Mouse (Mus musculus) heart, adult 11 months (tissue): Measurements from ENCODE around the gene Tbcb.
"Not testable (repeated sequence)": the region's sequence is repeated elsewhere in the genome, so short reads cannot be mapped to it uniquely, and the experiment has no call there.

ENCODE experiments used
- DNase-seq: peaks from one replicate; pipeline ENCODE4 v3.0.0; 2022

The Tbcb gene

GRCm38 (mm10) chr7:30221433-30221832 lies 10.6 kb downstream of the Tbcb start:
- DNase-seq: no peak

- peak; percentile 72 for DNase-seq
These were observed 12.1 kb downstream of the Tbcb start for GRCm38 (mm10) chr7:30220008-30220356.

DNA sequence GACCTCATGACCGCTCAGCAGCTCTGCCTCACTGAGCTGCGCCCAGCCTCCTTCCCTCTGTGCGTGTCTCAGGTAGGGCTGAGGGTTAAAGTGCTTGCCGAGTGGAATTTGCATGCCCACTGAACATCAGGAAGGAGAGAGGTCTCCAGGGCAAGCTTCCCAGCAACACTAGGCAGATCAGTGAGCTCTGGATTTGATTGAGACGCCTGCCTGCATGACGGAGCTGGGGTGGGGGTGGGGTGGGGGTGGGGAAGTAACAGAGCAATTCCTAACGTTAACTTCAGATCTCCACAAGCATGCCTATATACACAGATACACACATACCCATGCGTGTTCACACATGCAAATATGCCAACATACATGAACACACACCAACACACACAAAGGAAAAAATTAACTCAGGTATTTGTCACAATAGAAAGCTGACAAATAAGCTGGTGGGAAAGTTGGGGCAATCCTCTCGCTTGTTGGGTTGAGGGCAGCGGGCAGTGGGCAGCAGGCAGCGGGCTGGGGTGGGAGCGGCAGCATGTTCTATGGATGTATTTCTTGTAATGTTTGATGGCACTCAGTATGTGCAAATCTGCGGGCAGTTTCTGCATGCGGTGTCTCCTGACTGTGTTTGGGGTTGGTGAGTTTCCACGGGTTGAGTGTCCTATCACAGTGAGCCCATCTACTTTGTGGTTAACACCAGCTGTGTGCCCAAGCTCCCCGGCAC lies 12.6 kb downstream of the Tbcb start:
- peak; percentile 93 for DNase-seq

DNA sequence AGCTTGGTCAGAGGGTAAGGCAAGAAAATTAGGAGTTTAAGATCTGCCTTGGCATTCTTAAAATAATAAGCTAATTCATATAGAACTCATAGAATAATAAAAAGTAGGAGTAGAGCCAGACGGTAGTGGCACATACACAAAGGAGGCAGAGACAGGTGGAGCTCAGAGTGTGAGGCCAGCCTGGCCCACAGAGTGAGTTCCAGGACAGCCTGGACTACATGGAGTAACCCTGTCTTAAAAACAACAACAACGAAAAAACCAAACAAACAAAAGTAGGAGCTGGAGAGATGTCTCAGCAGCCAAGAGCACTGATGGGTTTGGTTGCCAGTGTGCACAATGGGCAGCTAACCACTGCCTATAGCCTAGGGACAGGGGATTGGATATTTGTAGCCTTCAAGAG lies 14.8 kb downstream of the Tbcb start:
- peak; percentile 86 for DNase-seq

DNA sequence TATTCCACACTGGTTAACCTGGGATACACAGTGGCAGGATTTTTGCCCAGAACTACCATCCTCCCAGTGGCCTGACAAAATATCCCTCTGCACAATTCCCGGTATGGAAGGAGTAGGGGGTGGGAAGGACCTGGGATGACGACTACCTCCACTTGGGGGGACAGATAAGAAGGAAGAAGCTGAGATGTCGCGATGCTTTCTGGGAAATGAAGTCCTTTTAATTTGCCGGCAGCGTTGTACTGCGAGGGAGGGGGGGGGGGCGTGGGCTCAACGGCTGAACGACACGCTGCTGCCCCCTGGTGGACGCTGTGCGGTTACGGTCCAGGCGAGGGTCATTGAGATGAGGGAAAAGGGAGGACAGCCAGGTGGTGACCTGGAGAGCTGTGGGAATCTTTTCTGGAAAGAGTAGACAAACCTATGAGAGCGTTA lies 15.3 kb downstream of the Tbcb start:
- peak; percentile 97 for DNase-seq

DNA sequence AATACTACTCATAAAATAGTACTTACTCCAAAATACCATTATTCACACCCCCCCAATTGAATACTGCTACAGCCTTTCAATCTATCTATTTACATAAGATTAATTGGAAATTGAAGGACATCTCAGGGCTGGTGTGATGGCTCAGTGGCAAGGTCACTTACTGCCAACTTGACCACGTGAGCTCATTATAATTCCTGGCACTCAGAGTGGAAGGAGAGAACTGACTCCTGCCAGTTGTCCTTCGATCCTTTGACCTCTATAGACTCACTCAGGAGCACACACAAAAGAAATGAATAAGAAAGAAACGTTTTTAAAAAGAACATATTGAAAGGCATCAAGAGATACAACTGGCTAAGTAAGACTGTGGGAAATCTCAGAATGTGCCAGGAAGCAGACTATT lies 16.2 kb downstream of the Tbcb start:
- no peak for DNase-seq

GRCm38 (mm10) chr7:30213881-30214280 lies 18.2 kb downstream of the Tbcb start:
- DNase-seq: no peak

- no peak for DNase-seq
These were observed 21.0 kb downstream of the Tbcb start for GRCm38 (mm10) chr7:30211025-30211424.

DNA sequence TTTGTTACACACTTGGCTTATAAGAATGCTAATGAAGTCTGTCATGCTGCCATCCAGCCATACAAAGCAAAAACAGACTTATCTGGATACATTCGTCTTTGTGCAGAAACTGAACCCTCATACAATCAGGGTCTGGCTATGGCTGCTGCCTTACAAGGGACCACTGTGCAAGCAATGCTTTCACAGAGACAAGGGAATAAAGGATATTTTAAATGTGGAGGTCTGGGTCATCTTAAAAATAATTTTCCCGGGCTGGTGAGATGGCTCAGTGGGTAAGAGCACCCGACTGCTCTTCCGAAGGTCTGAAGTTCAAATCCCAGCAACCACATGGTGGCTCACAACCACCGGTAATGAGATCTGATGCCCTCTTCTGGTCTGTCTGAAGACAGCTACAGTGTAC lies 25.7 kb downstream of the Tbcb start:
- DNase-seq: not testable (repeated sequence)

DNA sequence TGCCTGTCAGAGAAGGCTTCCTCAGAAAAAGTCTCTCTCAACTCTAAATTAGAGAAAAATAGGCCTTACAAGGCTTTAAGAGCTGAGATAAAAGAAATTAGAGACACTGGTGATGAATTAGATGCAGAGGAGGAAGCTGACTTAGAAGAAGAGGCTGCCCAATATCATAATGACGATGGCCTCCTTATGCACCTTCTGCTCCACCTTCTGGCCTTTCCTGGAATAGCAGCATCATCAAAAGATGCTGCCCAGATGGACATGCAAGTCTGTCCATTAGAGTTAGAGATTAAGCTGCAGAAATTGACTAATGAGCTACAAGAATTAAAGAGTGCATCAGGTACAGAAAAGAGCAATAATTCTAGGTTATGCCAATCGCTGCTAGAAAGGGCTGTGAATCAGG lies 26.7 kb downstream of the Tbcb start:
- DNase-seq: no peak

DNA sequence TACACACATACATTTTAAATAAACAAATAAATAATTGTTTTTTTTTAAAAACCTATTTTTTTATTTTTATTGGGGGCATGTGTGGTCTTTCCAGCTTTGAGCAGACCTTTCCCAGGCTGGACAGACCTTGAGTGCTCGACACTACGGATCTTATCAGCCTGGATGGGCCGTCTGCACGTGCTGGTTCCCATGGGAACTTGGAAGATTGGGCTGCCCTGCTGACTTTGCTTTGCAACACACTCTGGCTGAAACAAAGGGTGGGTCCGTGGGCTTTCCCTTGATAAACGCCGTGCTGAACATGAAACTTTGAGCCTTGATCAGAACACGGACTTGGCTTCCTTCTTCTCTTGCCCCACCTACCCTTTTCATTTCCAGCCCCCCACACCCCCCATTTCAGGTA lies 27.7 kb downstream of the Tbcb start:
- DNase-seq: peak; percentile 92

GRCm38 (mm10) chr7:30202895-30203690 lies 29.0 kb downstream of the Tbcb start:
- DNase-seq: peak; percentile 98

GRCm38 (mm10) chr7:30200661-30201060 lies 31.4 kb downstream of the Tbcb start:
- DNase-seq: peak; percentile 74

DNA sequence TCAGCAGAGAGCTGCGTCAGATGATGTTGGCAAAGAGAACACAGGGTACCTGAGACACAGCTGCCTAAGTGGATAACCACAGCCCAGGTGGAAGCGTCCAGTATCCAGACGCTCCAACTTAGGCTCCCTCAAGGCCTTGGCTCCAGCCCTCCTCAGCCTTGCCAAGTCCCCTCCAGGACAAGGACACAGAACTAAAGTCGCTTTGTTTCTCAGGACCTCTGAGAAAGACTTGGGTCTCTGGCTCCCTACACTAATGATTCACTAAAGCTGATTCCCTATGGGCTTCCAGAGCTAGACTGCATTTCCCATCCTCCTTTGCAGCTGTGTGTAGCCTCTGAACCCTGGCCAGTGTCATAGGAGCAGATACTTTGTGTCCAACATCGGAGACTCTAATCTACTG lies 31.9 kb downstream of the Tbcb start:
- DNase-seq: peak; percentile 89

GRCm38 (mm10) chr7:30199498-30200139 lies 32.5 kb downstream of the Tbcb start:
- DNase-seq: peak; percentile 87

DNA sequence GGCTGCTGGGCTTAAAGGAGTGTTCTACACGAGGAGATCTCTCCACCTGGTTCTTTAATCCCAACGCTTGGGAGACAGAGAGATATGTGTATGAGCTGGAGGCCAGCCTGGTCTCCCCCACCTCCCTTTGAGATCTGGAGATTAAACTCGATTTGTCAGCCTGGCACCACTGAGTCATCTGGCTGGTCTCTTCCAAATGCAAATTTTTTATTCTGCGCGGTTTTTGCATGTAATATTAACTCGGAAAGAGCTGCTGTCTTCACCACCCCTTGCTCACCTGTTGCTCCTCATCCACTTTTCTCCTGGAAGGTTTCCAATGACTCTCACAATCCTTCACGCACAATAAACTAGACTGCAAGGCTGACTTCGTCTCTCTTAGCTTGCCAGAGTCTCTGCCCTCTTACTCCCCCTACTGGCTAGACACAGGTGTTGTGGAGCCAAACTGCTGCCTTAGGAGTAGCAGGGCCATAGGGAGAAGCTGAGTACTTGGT lies 33.5 kb downstream of the Tbcb start, which contains the start of gene Capns1:
Gene Capns1 (minus strand): TSS at position 331 of the 491 bp plus-strand sequence.
- DNase-seq: no peak

DNA sequence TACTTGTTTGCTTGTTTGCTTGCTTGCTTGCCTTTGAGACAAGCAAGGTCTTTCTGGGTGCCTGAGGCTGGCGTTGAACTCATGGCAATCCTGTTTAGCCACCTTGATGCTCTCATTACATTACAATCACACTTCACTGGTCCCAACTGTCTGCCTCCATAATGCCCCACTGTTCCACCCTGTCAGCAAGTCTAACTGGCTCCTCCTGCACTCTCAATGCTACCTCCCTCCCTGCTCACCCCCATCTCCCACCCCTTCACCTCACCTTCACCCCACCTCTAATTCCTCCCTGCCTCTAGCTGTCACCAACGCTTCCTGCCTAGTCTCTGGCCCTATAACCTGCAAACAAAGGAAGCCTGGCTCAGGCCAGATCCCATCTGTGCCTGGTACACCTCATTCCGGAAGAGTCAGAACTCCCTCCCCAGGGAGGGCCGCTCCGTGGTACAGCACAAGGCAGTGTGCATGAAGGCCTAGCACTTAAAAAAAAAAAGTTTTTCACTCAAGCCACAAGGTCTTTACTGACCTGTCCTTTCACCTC lies 34.4 kb downstream of the Tbcb start:
- no peak for DNase-seq

DNA sequence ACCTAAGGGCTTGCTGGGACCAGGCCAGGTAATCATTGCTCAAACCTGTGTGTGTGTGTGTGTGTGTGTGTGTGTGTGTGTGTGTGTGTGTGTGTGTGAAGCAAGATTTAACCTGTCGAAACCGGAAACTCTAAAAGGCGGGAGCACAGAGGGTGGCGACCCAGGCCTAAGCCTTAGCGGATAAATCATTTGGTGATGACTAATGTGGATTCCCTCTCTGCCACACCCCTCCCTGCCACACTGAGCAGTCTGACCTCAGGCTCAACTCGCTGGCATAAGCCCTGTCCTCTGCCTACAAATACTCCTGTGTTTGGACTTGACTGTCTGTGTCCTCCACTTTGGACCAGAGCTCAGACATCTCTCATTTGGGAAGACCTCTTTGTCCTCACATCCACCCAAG lies 35.9 kb downstream of the Tbcb start:
- peak; percentile 84 for DNase-seq

- DNase-seq: peak; percentile 93
These were observed 36.6 kb downstream of the Tbcb start for GRCm38 (mm10) chr7:30195461-30195860.

DNA sequence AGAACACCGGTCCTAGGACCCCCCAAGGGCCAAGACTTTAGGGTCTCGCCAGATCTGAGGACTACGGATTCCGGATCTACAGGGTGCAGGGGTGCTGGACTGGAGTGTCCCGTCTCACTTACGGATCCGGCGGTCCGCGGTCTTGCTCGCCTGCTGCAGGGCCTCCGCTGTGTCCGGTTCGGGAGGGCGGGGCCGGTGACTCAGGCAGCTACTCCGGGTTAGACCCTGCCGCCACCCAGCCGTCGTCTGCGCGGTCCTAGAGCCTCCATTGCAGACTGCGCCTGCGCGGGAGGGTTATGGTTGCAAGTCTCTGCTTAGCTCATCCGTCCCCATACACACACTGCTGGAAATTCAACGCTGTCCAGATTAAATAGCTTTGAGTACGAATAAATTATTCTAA lies 37.2 kb downstream of the Tbcb start:
- DNase-seq: peak; percentile 99

DNA sequence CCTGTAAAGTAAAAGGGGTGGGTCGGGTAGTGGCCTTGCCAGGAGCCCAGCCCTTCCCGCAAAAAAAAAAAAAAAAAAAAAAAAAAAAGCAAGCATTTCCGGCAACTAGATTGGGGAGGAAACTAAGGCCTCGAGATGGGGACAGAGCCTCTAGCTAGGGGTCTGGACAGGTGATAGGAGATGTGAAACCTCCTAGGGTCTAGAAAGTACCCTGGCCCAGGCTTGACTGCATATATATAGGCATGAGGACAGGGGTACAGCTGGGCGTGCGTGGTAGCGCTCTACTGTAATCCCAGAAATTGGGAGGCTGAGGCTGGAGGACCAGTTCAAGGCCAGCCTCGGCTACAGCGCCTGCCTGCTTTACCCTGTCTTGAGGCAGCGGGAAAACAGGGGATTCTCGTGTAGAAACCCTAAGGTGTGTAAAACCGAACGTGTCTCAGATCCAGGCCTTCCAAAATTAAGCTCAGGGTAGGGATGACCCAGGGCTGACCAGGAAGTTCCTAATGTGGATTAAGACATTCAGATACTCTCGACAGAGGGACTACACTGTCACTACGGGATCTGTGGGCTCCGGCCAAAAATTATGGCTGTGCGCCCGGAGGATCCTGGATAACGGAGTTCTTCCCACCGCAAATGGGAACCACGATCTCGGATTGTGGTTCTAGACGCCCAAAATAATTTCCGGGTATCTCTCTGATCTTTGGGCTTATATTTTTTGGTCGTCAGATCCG lies 37.8 kb downstream of the Tbcb start:
- DNase-seq: peak; percentile 95

DNA sequence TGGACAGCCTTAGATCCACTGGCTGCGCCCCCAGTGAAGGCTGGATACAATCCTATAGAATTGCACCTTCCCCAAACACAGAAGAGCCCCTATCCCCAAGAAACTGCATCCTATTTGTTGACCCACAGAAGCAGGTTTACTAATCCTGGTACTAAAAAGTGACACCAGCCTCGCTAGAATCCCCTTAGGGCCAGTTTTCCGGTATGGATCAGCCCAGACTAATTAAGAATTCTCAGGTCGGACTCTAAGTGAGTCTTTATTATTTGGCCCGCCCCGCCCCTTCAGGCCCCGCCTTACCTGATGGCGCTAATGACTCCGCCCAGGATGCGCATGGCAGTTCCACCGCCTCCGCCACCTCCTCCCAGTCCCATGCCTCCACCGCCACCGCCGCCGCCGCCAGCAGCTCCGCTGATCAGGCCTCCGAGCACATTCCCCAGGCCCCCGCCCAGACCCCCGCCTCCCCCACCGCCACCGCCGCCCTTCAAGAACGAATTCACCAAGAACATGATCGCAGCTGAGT lies 38.4 kb downstream of the Tbcb start:
- DNase-seq: peak; percentile 99
